Mouse (Mus musculus) CD4-positive helper T cell, adult 2 months (primary cell): ENCODE data around the gene Sik2.

Source experiments
- DNase-seq: peaks from one replicate; pipeline ENCODE4 v3.0.0-alpha.2; 2012; ENCODE audit warnings: low read depth, missing footprints, low spot score

Gene Sik2

GRCm38 (mm10) chr9:51008841-51009655, at the start of gene Sik2:
TSS of gene Sik2 (minus strand) at chr9:51009073.
- peak; percentile 97 for DNase-seq

GRCm38 (mm10) chr9:51056360-51057324, 47.8 kb upstream of the Sik2 start:
- DNase-seq, result no peak

GRCm38 (mm10) chr9:51052180-51052579, 43.3 kb upstream of the Sik2 start:
- peak; percentile 48 for DNase-seq

GRCm38 (mm10) chr9:51042136-51042535, 33.3 kb upstream of the Sik2 start:
- DNase-seq, result no peak

GRCm38 (mm10) chr9:51041491-51041980, 32.7 kb upstream of the Sik2 start:
- DNase-seq, result no peak

- peak; percentile 21 for DNase-seq
These were observed 24.1 kb upstream of the Sik2 start for GRCm38 (mm10) chr9:51032785-51033529.

- DNase-seq, result no peak
These were observed 23.4 kb upstream of the Sik2 start for GRCm38 (mm10) chr9:51032291-51032690.

GRCm38 (mm10) chr9:51031603-51032002, 22.7 kb upstream of the Sik2 start:
- no peak for DNase-seq

- DNase-seq, result no peak
These were observed 21.3 kb upstream of the Sik2 start for GRCm38 (mm10) chr9:51030147-51030546.

GRCm38 (mm10) chr9:51026952-51027351, 18.1 kb upstream of the Sik2 start:
- DNase-seq, result no peak

- DNase-seq, result no peak
These were observed 12.4 kb upstream of the Sik2 start for GRCm38 (mm10) chr9:51021123-51021795.

GRCm38 (mm10) chr9:51020351-51020750, 11.5 kb upstream of the Sik2 start:
- peak; percentile 27 for DNase-seq

GRCm38 (mm10) chr9:51019670-51020069, 10.8 kb upstream of the Sik2 start:
- no peak for DNase-seq

GRCm38 (mm10) chr9:51015732-51016131, 6.9 kb upstream of the Sik2 start:
- DNase-seq, result no peak

GRCm38 (mm10) chr9:51013644-51014043, 4.8 kb upstream of the Sik2 start:
- no peak for DNase-seq

- DNase-seq, result no peak
These were observed 730 bp upstream of the Sik2 start for GRCm38 (mm10) chr9:51009656-51009950.

- no peak for DNase-seq
These were observed 619 bp downstream of the Sik2 start for GRCm38 (mm10) chr9:51008068-51008840.

- DNase-seq, result peak; percentile 35
These were observed 1.2 kb downstream of the Sik2 start for GRCm38 (mm10) chr9:51007726-51008067.

GRCm38 (mm10) chr9:51006846-51007245, 2.0 kb downstream of the Sik2 start:
- peak; percentile 84 for DNase-seq

GRCm38 (mm10) chr9:51004062-51004461, 4.8 kb downstream of the Sik2 start:
- DNase-seq, result no peak
